Mouse (Mus musculus): ENCODE measurements at regions not wholly inside any gene's neighbourhood (a gene's known extent, or its start where the extent isn't known, plus 50 kb on each side); places are given as distances from the start of the nearest gene placed in this dataset.

DNA sequence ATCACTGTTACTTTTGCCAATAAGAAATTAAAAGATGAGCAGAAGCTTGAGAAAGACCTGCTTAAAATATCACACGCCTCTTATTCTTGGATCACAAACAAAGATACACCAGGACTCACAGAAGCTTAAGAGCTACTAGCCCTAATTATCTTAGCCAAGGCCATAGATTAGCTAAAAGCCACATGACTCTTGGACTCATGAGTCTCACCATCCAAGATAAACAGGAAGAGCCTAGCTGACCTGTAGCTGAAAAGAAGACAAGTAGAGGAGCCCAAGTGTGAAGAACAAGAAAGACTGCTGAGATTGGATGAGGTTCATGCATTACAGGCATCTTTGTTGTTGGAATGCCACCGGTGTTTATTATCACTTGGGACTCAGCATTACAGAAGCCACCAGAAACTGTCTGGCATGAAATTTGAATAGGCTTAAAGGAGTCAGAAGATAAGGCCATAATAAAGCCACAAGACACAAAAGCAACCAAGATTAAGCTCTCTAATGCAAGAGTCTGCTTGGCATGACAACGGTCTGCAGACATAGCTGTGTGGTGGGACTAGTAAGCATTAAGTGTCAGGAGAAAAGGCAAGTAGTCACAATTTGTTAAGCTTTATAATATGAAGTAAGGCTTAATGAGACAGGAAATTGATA is 63.8 kb upstream of the Asb5 start:
- TF ChIP-seq CTCF (IDR thresholded peaks at IDR 0.05) = no peak
- intact Hi-C loops (cut with DNase I) = no loop called here
- no peak for DNase-seq (ENCODE audit: extremely low spot score in 1 of 2, low spot score in 2 of 2)
- Histone ChIP-seq H3K4me3 (no peak overlapping the region), H3K27ac (no peak overlapping the region)

All from left cerebral cortex, adult 2 months (tissue).